Mouse (Mus musculus): ENCODE measurements around the gene Sfxn1. TPM values are rescaled to one million over a fixed set of nuclear protein-coding genes. Genes with fewer than 3 reads are reported as not detected.
A peak's percentile ranks its signal among the peaks of the same experiment; 100 is the strongest.

The Sfxn1 gene
- polyA plus RNA-seq (2016; fragmentation: Nextera tagmentation; extraction: Ambion mirVana): 87.9 and 89.1 TPM in 2 replicates

DNA sequence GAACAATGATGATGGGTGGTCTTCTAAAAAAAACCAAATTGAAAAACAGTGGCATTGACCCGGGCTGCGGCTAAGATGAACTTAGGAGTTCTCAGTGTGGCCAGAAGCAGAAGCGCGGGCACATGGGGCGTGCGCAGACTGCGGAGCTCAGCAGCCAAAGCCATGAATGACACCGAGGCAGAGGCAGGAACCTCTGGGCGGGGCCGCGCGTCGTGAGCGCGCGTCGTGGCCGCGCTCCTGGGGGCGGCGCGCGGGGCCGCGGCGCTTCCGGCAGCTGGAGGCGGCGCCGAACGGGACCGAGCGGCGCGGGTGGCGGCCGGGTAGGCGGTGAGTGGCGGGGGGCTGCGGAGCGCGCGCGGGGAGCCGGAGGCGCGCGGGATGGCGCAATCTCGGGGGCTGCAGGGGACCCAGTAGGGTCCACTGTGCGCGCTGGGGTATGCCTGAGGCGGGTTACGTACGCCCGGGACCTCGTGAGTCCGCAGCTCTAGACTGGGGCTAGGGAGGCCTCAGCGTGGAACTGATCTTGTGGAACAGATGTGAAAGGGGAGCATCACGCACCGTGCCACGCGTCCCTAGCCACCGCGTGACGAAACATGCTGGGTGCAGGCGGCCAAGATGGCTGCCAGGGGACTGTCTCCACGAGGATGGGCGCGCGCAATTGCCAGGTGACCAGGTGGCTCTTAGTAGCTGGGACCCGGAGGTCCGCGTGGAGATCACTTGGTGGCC lies at the start of gene Sfxn1:
Sfxn1 (plus strand) TSS at position 264 of the 726 bp plus-strand sequence.
- WGBS (ENCODE audit: insufficient replicate concordance): under 1% methylated on average over 71 of the region's 74 CpGs
- peak; percentile 83 for ATAC-seq
- H3K27ac ChIP-seq: peak within 1 kb of the TSS; percentile 84
- no peaks in the 10 kb centered on the region for H3K9me3 ChIP-seq (replicated peaks)
- peak within 1 kb of the TSS; percentile 86 for H3K4me3 ChIP-seq
- H3K4me2 ChIP-seq: peak within 1 kb of the TSS; percentile 76
- peak within 1 kb of the TSS; percentile 91 for H3K9ac ChIP-seq
- peaks cover 35% of the 10 kb centered on the region for H3K4me1 ChIP-seq
- H3K36me3 ChIP-seq: peaks cover 23% of the 10 kb centered on the region
- H3K27me3 ChIP-seq (replicated peaks): no peaks in the 10 kb centered on the region

DNA sequence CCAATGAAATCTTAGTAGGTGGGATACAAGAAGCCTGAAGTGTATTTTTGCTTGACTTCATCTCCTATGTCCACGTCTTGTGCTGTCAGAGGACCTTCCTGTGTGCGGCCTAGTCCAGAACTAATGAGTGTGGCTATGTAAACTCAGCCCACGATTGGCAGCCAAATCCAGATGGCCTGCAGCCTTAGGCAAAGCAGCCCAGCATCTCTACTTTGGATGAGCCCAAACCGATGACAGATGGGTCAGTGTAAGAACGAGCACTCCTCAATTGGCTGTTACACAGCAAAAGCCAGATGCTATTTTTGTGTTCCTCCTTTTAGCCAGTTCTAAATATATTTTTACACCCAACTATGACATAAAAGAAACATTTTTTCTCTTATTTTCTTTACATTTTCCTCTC lies 48.4 kb upstream of the Sfxn1 start:
- ATAC-seq: no peak
- Histone ChIP-seq H3K4me2 (no peak overlapping the region), H3K27ac (no peak overlapping the region), H3K9ac (no peak overlapping the region), H3K4me3 (no peak overlapping the region), H3K4me1 (no peaks in the 10 kb centered on the region), H3K27me3 (replicated peaks) (no peaks in the 10 kb centered on the region), H3K36me3 (no peaks in the 10 kb centered on the region), H3K9me3 (replicated peaks) (no peaks in the 10 kb centered on the region)
- WGBS (ENCODE audit: insufficient replicate concordance): 67% methylated on average over 5 of the region's 5 CpGs

DNA sequence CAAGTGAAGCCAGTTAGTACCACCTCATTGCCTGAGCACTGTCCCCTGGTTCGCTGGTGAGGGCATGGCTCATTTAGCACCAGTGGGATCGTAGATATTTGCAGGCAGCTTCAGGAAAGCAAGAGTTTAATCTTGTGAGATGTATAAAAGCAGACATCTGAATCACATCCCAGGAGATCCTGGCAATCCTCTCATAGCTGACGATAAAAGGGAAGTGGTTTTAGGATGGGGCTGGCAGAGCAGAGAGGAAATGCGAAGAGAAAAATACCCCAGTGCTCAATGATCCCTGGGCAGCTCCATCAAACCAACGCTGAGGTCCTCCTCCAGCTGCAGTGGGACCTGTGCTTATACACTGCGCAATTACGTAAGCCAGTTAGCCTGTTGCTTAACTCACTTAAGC lies 44.6 kb upstream of the Sfxn1 start:
- H3K9ac ChIP-seq: no peak overlapping the region
- no peaks in the 10 kb centered on the region for H3K4me1 ChIP-seq
- no peaks in the 10 kb centered on the region for H3K27me3 ChIP-seq (replicated peaks)
- 68% methylated on average over 7 of the region's 7 CpGs for WGBS (ENCODE audit: insufficient replicate concordance)
- H3K36me3 ChIP-seq: no peaks in the 10 kb centered on the region
- H3K9me3 ChIP-seq (replicated peaks): no peaks in the 10 kb centered on the region
- H3K4me2 ChIP-seq: no peak overlapping the region
- H3K4me3 ChIP-seq: no peak overlapping the region
- no peak overlapping the region for H3K27ac ChIP-seq
- no peak for ATAC-seq

GRCm38 (mm10) chr13:54033653-54034052 lies 38.0 kb upstream of the Sfxn1 start:
- Histone ChIP-seq H3K9me3 (replicated peaks) (no peaks in the 10 kb centered on the region), H3K4me2 (no peak overlapping the region), H3K9ac (no peak overlapping the region), H3K4me3 (no peak overlapping the region), H3K27me3 (replicated peaks) (no peaks in the 10 kb centered on the region), H3K4me1 (0 out of 2 replicates have a peak, but pooled peaks cover 4% of the 10 kb centered on the region), H3K27ac (no peak overlapping the region), H3K36me3 (no peaks in the 10 kb centered on the region)
- no peak for ATAC-seq
- WGBS (ENCODE audit: insufficient replicate concordance): 59% methylated on average over 3 of the region's 4 CpGs

DNA sequence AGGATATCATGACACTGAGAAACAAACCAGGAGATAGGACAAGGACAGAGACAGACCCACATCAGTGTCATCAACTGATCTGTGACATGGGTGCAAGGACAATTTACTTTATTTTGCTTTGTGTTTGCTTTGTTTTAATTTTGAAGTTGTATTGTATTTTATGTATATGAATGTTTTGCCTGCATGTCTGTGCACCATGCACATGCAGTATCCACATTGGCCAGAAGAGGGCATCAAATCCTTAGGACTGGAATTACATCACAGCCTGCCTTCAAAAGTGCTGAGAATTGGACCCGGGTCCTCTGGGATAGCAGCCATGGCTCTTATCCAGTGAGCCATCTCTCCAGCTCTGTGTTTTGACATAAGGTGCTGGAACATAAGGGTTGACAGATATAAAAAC lies 36.1 kb upstream of the Sfxn1 start:
- no peaks in the 10 kb centered on the region for H3K27me3 ChIP-seq (replicated peaks)

DNA sequence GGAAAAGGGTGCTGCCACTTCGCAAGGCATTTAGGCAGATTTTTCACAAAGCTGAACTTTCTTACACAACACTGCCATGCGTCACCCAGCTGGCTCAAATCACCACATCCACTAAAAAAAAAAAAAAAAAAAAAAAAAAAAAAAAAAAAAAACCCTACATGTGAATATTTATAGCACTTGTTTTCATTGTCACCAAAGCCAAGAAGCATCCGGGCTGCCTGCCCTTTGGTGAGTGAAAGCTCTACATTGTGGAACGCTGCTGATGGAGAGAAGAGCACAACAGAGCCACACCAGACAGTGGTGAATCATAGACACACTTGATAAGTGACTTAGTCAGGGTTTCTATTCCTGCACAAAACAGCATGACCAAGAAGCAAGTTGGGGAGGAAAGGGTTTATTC lies 33.7 kb upstream of the Sfxn1 start:
- ATAC-seq: no peak
- Histone ChIP-seq H3K9ac (no peak overlapping the region), H3K4me2 (no peak overlapping the region), H3K36me3 (no peaks in the 10 kb centered on the region), H3K27ac (no peak overlapping the region), H3K9me3 (replicated peaks) (no peaks in the 10 kb centered on the region), H3K4me1 (no peaks in the 10 kb centered on the region), H3K27me3 (replicated peaks) (no peaks in the 10 kb centered on the region), H3K4me3 (no peak overlapping the region)
- 80% methylated on average over 4 of the region's 4 CpGs for WGBS (ENCODE audit: insufficient replicate concordance)

More for the DNA sequence above, 36.1 kb upstream of the Sfxn1 start:
- Histone ChIP-seq H3K4me3 (no peak overlapping the region), H3K4me2 (no peak overlapping the region), H3K4me1 (0 out of 2 replicates have a peak, but pooled peaks cover 4% of the 10 kb centered on the region), H3K36me3 (no peaks in the 10 kb centered on the region), H3K27ac (no peak overlapping the region), H3K9me3 (replicated peaks) (no peaks in the 10 kb centered on the region), H3K9ac (no peak overlapping the region)
- WGBS (ENCODE audit: insufficient replicate concordance): 38% methylated on average over 1 of the region's 1 CpGs
- ATAC-seq: no peak

GRCm38 (mm10) chr13:54040256-54040655 lies 31.4 kb upstream of the Sfxn1 start:
- no peak overlapping the region for H3K27ac ChIP-seq
- H3K4me2 ChIP-seq: no peak overlapping the region
- H3K9me3 ChIP-seq (replicated peaks): no peaks in the 10 kb centered on the region
- H3K36me3 ChIP-seq: no peaks in the 10 kb centered on the region
- no peaks in the 10 kb centered on the region for H3K4me1 ChIP-seq
- H3K27me3 ChIP-seq (replicated peaks): no peaks in the 10 kb centered on the region
- WGBS (ENCODE audit: insufficient replicate concordance): 61% methylated on average over 2 of the region's 2 CpGs
- no peak overlapping the region for H3K4me3 ChIP-seq
- ATAC-seq: no peak
- H3K9ac ChIP-seq: no peak overlapping the region

- Histone ChIP-seq H3K27me3 (replicated peaks) (peaks cover 17% of the 10 kb centered on the region), H3K36me3 (no peaks in the 10 kb centered on the region), H3K9me3 (replicated peaks) (no peaks in the 10 kb centered on the region), H3K4me2 (no peak overlapping the region), H3K27ac (no peak overlapping the region), H3K4me3 (no peak overlapping the region), H3K4me1 (no peaks in the 10 kb centered on the region), H3K9ac (no peak overlapping the region)
- no peak for ATAC-seq
- 68% methylated on average over 7 of the region's 7 CpGs for WGBS (ENCODE audit: insufficient replicate concordance)
Observed at GRCm38 (mm10) chr13:54048679-54049352, 22.9 kb upstream of the Sfxn1 start.

DNA sequence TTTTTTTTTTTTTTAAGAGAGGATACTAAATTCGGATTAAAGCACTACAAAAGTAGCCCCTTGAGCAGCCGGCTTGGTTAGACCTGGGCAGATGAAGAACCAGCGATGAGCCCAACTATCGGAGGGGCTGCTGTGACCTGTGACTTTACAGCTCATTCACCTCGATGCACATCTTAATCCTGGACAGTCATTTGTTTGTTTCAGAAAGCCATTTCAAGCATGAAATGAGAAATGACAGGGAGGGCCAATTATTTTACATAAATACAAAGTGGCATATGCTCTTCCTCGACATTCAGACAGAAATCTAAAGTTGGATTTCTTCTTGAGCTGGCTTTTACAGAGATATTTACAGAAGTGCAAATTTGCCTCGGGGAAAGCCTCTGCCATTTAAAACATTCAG lies 20.0 kb upstream of the Sfxn1 start:
- H3K4me2 ChIP-seq: no peak overlapping the region
- H3K27ac ChIP-seq: no peak overlapping the region
- peaks cover 43% of the 10 kb centered on the region for H3K27me3 ChIP-seq (replicated peaks)
- no peak overlapping the region for H3K9ac ChIP-seq
- WGBS (ENCODE audit: insufficient replicate concordance): 56% methylated on average over 7 of the region's 7 CpGs
- ATAC-seq: no peak
- no peak overlapping the region for H3K4me3 ChIP-seq
- peaks cover 8% of the 10 kb centered on the region; the same call in 1 of the 2 replicates for H3K4me1 ChIP-seq
- no peaks in the 10 kb centered on the region for H3K36me3 ChIP-seq
- no peaks in the 10 kb centered on the region for H3K9me3 ChIP-seq (replicated peaks)

DNA sequence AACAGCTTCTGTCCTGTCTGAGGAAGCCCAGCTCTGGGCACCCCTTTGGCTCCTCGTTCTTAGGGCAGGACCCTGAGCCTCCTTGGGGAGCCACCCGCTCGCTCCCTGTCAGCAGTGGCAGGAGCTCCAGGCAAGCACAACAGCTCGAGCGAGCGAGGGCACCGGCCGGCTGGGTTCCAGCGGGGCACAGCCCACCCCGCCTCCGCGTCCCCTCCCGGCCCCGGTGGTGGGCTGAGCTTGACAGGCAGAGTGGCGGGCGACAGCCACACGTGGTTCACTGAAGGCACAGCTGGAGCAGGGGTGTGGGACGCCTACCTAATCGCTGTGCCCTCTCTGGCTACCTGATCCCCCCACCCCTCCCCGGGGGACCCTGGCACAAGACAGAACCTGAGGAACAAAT lies 16.7 kb upstream of the Sfxn1 start:
- Histone ChIP-seq H3K4me3 (peak overlapping the region; percentile 45), H3K9ac (no peak overlapping the region), H3K9me3 (replicated peaks) (no peaks in the 10 kb centered on the region), H3K4me1 (peaks cover 8% of the 10 kb centered on the region; the same call in 1 of the 2 replicates), H3K4me2 (peak overlapping the region; percentile 68), H3K36me3 (no peaks in the 10 kb centered on the region), H3K27me3 (replicated peaks) (peaks cover 56% of the 10 kb centered on the region), H3K27ac (no peak overlapping the region)
- WGBS (ENCODE audit: insufficient replicate concordance): 3% methylated on average over 20 of the region's 20 CpGs
- ATAC-seq: no peak

DNA sequence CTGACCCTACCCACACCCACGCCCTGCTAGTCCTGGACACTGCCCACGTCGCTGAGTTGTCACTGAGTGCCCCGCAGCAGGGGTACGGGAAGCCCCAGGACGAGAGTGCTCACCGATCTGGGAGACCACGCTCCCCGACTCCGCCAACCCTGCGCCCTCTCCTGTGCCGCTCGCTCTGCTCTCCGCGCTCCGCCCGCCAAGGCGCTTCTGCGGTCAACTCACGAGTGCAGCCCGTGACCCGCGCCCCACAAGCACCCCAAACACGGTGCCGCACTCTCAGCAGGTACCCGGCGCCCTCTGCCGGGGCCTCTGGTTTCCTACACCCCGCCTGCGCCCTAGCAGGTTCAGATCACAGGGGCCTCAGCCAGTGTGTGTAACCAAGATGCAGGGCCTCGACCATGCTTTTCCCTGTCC lies 16.2 kb upstream of the Sfxn1 start, which contains the start of gene Drd1:
Drd1 (minus strand) TSS at position 258 of the 414 bp plus-strand sequence.
- WGBS (ENCODE audit: insufficient replicate concordance): 2% methylated on average over 31 of the region's 31 CpGs
- ATAC-seq: peak; percentile 40; the same call in 1 of the 2 replicates
- peaks cover 8% of the 10 kb centered on the region; the same call in 1 of the 2 replicates for H3K4me1 ChIP-seq
- peak within 1 kb of the TSS; percentile 45 for H3K4me3 ChIP-seq
- no peak within 1 kb of the TSS for H3K27ac ChIP-seq
- H3K9ac ChIP-seq: no peak within 1 kb of the TSS
- H3K9me3 ChIP-seq (replicated peaks): no peaks in the 10 kb centered on the region
- peaks cover 56% of the 10 kb centered on the region for H3K27me3 ChIP-seq (replicated peaks)
- H3K36me3 ChIP-seq: no peaks in the 10 kb centered on the region
- peak within 1 kb of the TSS; percentile 68 for H3K4me2 ChIP-seq

GRCm38 (mm10) chr13:54062068-54062467 lies 9.6 kb upstream of the Sfxn1 start:
- ATAC-seq: no peak
- H3K9me3 ChIP-seq (replicated peaks): no peaks in the 10 kb centered on the region
- no peak overlapping the region for H3K9ac ChIP-seq
- no peak overlapping the region for H3K4me2 ChIP-seq
- no peaks in the 10 kb centered on the region for H3K36me3 ChIP-seq
- 65% methylated on average over 3 of the region's 3 CpGs for WGBS (ENCODE audit: insufficient replicate concordance)
- H3K27ac ChIP-seq: no peak overlapping the region
- no peak overlapping the region for H3K4me3 ChIP-seq
- H3K27me3 ChIP-seq (replicated peaks): peaks cover 19% of the 10 kb centered on the region
- no peaks in the 10 kb centered on the region for H3K4me1 ChIP-seq
